Mouse (Mus musculus): ENCODE results near the gene Tmem127. TPM values are rescaled to one million over a fixed set of nuclear protein-coding genes. Genes with fewer than 3 reads are reported as not detected.
"Not testable (repeated sequence)": the region's sequence is repeated elsewhere in the genome, so short reads cannot be mapped to it uniquely, and the experiment has no call there.

Gene Tmem127
- total RNA-seq, 2 experiments from 2014 or later, result 29.0 to 31.9 TPM

- no peak for DNase-seq
- intact Hi-C loops (cut with DNase I), result no loop called here
These were observed 7.6 kb downstream of the Tmem127 start for GRCm38 (mm10) chr2:127255294-127255693.

- intact Hi-C loops (cut with DNase I), result no loop called here
- DNase-seq, result peak; percentile 33 to 56
These were observed 11.6 kb downstream of the Tmem127 start for GRCm38 (mm10) chr2:127259340-127259739.

GRCm38 (mm10) chr2:127262480-127262879 lies 14.8 kb downstream of the Tmem127 start:
- intact Hi-C loops (cut with DNase I), result no loop called here
- no peak for DNase-seq

GRCm38 (mm10) chr2:127267854-127268253 lies 20.1 kb downstream of the Tmem127 start:
- intact Hi-C loops (cut with DNase I), result no loop called here
- DNase-seq, result no peak

GRCm38 (mm10) chr2:127269491-127270299 lies 22.0 kb downstream of the Tmem127 start, which contains the start of gene Stard7:
Gene Stard7, plus strand, starts transcription at chr2:127270218.
- intact Hi-C loops (cut with DNase I), result loop anchor here (1.0 kb wide), 1 partner anchor 21 kb away; no protein-coding TSS in a partner anchor
- DNase-seq, result peak; percentile 95 to 96

GRCm38 (mm10) chr2:127270300-127271041 lies 22.8 kb downstream of the Tmem127 start:
- DNase-seq, result peak; percentile 91 to 93
- intact Hi-C loops (cut with DNase I), result loop anchor here (1.0 kb wide), 1 partner anchor 22 kb away; no protein-coding TSS in a partner anchor

GRCm38 (mm10) chr2:127271042-127271515 lies 23.4 kb downstream of the Tmem127 start:
- DNase-seq, result peak in 1 of 2 experiments; percentile 28
- intact Hi-C loops (cut with DNase I), result no loop called here

- intact Hi-C loops (cut with DNase I); DNase-seq: not testable (repeated sequence)
These were observed 24.3 kb downstream of the Tmem127 start for GRCm38 (mm10) chr2:127272049-127272448.

GRCm38 (mm10) chr2:127272806-127273205 lies 25.1 kb downstream of the Tmem127 start:
- no peak for DNase-seq
- intact Hi-C loops (cut with DNase I), result no loop called here

GRCm38 (mm10) chr2:127274590-127274989 lies 26.9 kb downstream of the Tmem127 start:
- intact Hi-C loops (cut with DNase I), result no loop called here
- no peak for DNase-seq

- DNase-seq, result no peak
- intact Hi-C loops (cut with DNase I), result no loop called here
These were observed 28.0 kb downstream of the Tmem127 start for GRCm38 (mm10) chr2:127275551-127276320.

- intact Hi-C loops (cut with DNase I), result no loop called here
- DNase-seq, result no peak
These were observed 30.5 kb downstream of the Tmem127 start for GRCm38 (mm10) chr2:127278162-127278561.

GRCm38 (mm10) chr2:127292250-127292649 lies 44.5 kb downstream of the Tmem127 start:
- DNase-seq, result no peak
- intact Hi-C loops (cut with DNase I), result no loop called here

GRCm38 (mm10) chr2:127297001-127297805 lies 49.5 kb downstream of the Tmem127 start:
- DNase-seq, result no peak
- intact Hi-C loops (cut with DNase I), result no loop called here

GRCm38 (mm10) chr2:127298056-127298455 lies 50.3 kb downstream of the Tmem127 start:
- DNase-seq, result no peak
- intact Hi-C loops (cut with DNase I), result no loop called here

- no peak for DNase-seq
- intact Hi-C loops (cut with DNase I), result no loop called here
These were observed 53.0 kb downstream of the Tmem127 start for GRCm38 (mm10) chr2:127300701-127301100.

- intact Hi-C loops (cut with DNase I), result no loop called here
- no peak for DNase-seq
These were observed 54.2 kb downstream of the Tmem127 start for GRCm38 (mm10) chr2:127301883-127302282.

GRCm38 (mm10) chr2:127304192-127304591 lies 56.5 kb downstream of the Tmem127 start:
- DNase-seq; intact Hi-C loops (cut with DNase I): not testable (repeated sequence)

- DNase-seq, result no peak
- intact Hi-C loops (cut with DNase I), result no loop called here
These were observed 57.0 kb downstream of the Tmem127 start for GRCm38 (mm10) chr2:127304609-127305210.

Data from heart, postnatal 14 days (tissue).